Mouse (Mus musculus) brown adipose tissue, adult 24 weeks (tissue): ENCODE data around the gene Nppb. TPM values are rescaled to one million over a fixed set of nuclear protein-coding genes. Genes with fewer than 3 reads are reported as not detected.
A peak's percentile ranks its signal among the peaks of the same experiment; 100 is the strongest.

ENCODE experiments used
- H3K27ac ChIP-seq: fragments of 200-500 bp; replicated peaks from 2 replicates; pipeline ENCODE4 v1.5.1; 2012; ENCODE audit warnings: low read depth, mild to moderate bottlenecking, low read length
- H3K4me1 ChIP-seq: fragments of 200-500 bp; 2 replicates; pipeline ENCODE4 v1.6.1; 2012; ENCODE audit warnings: low read length, mixed read lengths; ENCODE audit not compliant: control insufficient read depth, insufficient read depth, insufficient read length
- H3K4me3 ChIP-seq: fragments of 200-500 bp; 2 replicates; pipeline ENCODE4 v1.5.1; 2012; ENCODE audit warnings: low read depth, mild to moderate bottlenecking, low read length, moderate library complexity; ENCODE audit not compliant: insufficient read depth
- polyA plus RNA-seq: library from polyadenylated mRNA; stranded (reverse); fragments of >200 nt; gene quantifications from 2 replicates; pipeline ENCODE4 v1.2.4, GENCODE M21; 2012; ENCODE audit not compliant: missing spikeins, insufficient read depth, insufficient read length

The Nppb gene
- not detected in 2 replicates for polyA plus RNA-seq

- Histone ChIP-seq H3K27ac (no peak within 1 kb of the TSS), H3K4me3 (no peak within 1 kb of the TSS), H3K4me1 (no peaks in the 10 kb centered on the region)
These were observed at the start of gene Nppb for GRCm38 (mm10) chr4:147985205-147986132. Gene Nppb (plus strand): TSS chr4:147985788.

GRCm38 (mm10) chr4:147935904-147936303, 49.7 kb upstream of the Nppb start:
- Histone ChIP-seq H3K4me3 (peak overlapping the region; percentile 95), H3K4me1 (peaks cover 34% of the 10 kb centered on the region), H3K27ac (peak overlapping the region; percentile 97)

DNA sequence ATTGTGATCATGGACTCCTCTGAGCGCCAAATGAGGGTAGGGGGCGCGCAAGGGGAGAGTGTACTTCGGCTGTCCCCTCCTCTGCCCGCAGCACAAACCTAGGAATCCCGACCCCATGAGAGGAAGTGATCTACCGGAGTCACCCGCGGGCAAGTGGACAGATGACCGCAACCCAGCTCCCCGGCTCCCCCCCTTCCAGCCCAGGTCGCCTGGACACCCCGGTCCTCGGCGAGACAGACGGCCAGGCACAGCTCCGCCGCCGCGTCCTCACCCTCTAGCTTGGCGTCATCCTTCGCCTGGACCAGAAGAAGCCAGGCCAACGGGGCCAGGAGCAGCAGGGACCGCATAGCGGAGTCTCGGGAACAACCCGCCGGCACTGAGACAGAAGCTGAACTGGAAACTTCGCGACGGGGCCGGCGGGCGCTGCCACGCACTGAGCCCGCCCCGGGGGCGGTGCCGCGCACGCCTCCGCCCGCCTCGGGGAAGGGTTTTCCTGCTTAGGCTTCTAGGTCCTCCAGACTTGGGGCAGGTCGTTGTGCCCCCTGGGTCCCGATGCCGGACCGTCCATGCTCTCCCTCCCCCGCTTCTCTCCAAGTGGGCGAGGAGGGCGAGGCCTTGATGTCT, 49.1 kb upstream of the Nppb start, which contains the start of gene Plod1:
Gene Plod1 (minus strand): TSS at position 437 of the 624 bp plus-strand sequence.
- Histone ChIP-seq H3K4me3 (peak within 1 kb of the TSS; percentile 95), H3K27ac (peak within 1 kb of the TSS; percentile 97), H3K4me1 (peaks cover 34% of the 10 kb centered on the region)

- Histone ChIP-seq H3K4me3 (peak overlapping the region; percentile 95), H3K4me1 (peaks cover 40% of the 10 kb centered on the region), H3K27ac (peak overlapping the region; percentile 97)
These were observed 48.6 kb upstream of the Nppb start for GRCm38 (mm10) chr4:147937021-147937420.

- Histone ChIP-seq H3K4me1 (peaks cover 40% of the 10 kb centered on the region), H3K4me3 (no peak overlapping the region), H3K27ac (peak overlapping the region; percentile 97)
These were observed 48.1 kb upstream of the Nppb start for GRCm38 (mm10) chr4:147937486-147937885.

- H3K27ac ChIP-seq: peak overlapping the region; percentile 97
- H3K4me3 ChIP-seq: no peak overlapping the region
- peaks cover 37% of the 10 kb centered on the region for H3K4me1 ChIP-seq
These were observed 47.2 kb upstream of the Nppb start for GRCm38 (mm10) chr4:147938148-147939096.

DNA sequence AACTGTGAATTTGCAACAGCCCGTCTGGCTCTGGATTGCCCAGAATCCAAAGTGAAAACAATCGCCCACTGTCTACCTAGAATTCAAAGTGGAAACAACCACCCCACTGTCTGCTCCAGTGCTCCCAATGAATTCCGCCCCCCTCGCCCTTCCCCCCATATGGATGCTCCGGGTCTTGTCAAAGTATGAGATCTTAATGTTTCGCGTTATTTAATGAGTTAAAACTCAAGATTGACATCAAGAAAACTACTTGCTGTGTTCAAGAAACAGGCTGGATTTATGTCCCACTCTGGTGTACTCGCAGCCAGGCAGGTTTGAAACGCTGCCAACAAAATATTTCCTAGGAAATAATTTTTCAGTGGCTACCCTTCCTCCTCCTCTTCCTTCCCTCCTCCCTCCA, 45.5 kb upstream of the Nppb start:
- peak overlapping the region; percentile 53 for H3K27ac ChIP-seq
- H3K4me3 ChIP-seq: no peak overlapping the region
- H3K4me1 ChIP-seq: peaks cover 23% of the 10 kb centered on the region

DNA sequence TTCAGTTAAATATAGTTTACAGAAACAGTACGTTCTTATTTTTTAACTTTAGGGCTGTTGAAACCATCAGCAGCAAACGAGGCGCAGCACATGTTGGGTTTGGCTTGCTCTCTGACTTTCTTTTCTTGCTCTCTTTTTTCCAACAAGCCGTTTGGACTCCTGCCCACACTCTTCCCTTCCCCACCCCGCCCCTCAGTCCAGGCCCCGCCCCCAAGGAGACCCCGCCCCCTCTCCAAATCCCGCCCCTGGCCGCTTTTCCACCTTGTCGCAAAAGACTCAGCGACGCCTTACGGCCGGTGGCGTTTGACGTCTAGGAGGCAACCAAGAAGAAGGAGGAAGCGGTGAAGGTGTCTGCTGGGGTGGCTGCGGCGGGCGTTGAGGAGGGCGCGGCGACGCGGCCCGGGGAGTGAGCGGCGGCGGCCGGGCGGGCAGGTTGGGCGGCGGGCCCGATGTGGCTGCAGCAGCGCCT, 45.0 kb upstream of the Nppb start, which contains the start of gene 2510039O18Rik:
Gene 2510039O18Rik (plus strand): TSS at position 320 of the 469 bp plus-strand sequence.
- H3K27ac ChIP-seq: peak within 1 kb of the TSS; percentile 53
- H3K4me3 ChIP-seq: peak within 1 kb of the TSS; percentile 79
- peaks cover 22% of the 10 kb centered on the region for H3K4me1 ChIP-seq

DNA sequence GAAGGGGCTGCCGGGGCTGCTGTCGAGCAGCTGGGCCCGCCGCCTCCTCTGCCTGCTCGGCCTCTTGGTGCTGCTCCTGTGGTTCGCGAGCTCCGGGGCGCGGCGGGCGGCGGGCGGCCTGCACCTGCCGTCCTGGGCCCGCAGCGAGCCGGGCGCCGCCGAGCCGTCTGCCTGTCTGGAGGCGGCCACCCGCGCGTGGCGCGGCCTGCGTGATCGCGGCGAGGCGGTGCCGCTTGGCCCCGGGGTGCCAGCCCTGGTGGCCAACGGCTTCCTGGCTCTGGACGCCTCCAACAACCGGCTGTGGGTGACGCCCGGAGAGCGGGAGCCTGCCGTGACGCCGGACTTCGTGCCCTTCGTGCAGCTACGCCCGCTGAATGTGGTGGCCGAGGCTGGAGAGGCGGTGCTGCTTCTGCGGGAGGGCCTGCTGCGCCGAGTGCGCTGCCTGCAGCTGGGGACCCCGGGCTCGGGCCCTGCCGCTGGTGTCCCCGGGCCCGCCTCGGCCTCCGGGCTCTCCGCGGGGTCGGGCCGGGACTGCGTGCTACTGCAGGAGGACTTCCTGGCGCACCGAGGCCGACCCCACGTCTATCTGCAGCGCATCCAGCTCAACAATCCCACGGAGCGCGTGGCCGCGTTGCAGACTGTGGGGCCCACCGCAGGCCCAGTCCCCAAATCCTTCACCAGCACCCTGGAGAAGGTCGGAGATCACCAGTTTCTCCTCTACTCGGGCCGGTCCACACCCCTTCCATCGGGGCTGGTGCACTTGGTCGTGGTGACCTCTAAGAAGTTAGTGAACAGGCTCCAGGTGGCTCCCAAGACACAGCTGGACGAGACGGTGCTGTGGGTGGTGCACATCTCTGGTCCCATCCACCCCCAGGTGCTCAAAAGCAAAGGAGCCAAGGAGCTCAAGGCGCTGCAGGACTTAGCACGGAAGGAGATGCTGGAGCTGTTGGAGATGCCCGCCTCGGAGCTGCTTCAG, 44.3 kb upstream of the Nppb start:
- Histone ChIP-seq H3K4me3 (peak overlapping the region; percentile 79), H3K4me1 (peaks cover 20% of the 10 kb centered on the region), H3K27ac (0 out of 2 replicates have a peak overlapping the region, but pooled peaks have one; percentile 8)

- no peak overlapping the region for H3K4me3 ChIP-seq
- no peak overlapping the region for H3K27ac ChIP-seq
- peaks cover 16% of the 10 kb centered on the region for H3K4me1 ChIP-seq
These were observed 42.6 kb upstream of the Nppb start for GRCm38 (mm10) chr4:147943005-147943404.

DNA sequence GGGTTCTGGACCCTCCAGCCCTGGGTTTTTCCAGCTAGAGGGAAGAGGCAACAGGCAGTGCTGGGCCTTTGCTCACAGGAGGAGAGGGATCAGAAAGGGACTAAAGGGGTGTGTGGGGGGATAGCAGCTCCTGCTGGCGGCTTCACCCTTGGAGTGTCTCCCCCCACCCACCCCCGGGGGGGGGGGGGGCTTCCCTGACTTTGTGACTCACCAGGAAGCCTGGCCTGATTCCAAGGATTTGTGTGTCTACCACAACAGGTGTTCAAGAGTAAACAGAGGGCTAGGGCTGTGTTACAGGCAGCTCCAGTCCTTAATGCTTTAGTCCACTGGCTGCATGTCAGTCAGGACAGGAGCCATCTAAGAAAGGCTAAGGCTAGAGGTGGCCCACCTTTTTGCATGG, 38.1 kb upstream of the Nppb start:
- peaks cover 3% of the 10 kb centered on the region; the same call in 1 of the 2 replicates for H3K4me1 ChIP-seq
- H3K4me3 ChIP-seq: no peak overlapping the region
- no peak overlapping the region for H3K27ac ChIP-seq

GRCm38 (mm10) chr4:147953590-147953989, 32.0 kb upstream of the Nppb start:
- no peak overlapping the region for H3K4me3 ChIP-seq
- H3K27ac ChIP-seq: no peak overlapping the region
- no peaks in the 10 kb centered on the region for H3K4me1 ChIP-seq

GRCm38 (mm10) chr4:147957141-147957540, 28.4 kb upstream of the Nppb start:
- Histone ChIP-seq H3K4me3 (no peak overlapping the region), H3K4me1 (no peaks in the 10 kb centered on the region), H3K27ac (no peak overlapping the region)
